Mouse (Mus musculus): Measurements from ENCODE around the gene Tex37.

Tex37 gene

GRCm38 (mm10) chr6:70880714-70881304, 37.9 kb downstream of the Tex37 start:
- peak; percentile 58 for DNase-seq (ENCODE audit: low read depth, low spot score)

- no peak for DNase-seq (ENCODE audit: low read depth, low spot score)
Observed at GRCm38 (mm10) chr6:70875017-70875416, 43.7 kb downstream of the Tex37 start.

- peak; percentile 17 for DNase-seq (ENCODE audit: low read depth, low spot score)
Observed at GRCm38 (mm10) chr6:70874035-70874775, 44.5 kb downstream of the Tex37 start.

- no peak for DNase-seq (ENCODE audit: low read depth, low spot score)
Observed at GRCm38 (mm10) chr6:70872570-70872969, 46.2 kb downstream of the Tex37 start.

GRCm38 (mm10) chr6:70872128-70872527, 46.6 kb downstream of the Tex37 start:
- peak; percentile 47 for DNase-seq (ENCODE audit: low read depth, low spot score)

- peak; percentile 65 for DNase-seq (ENCODE audit: low read depth, low spot score)
Observed at GRCm38 (mm10) chr6:70871511-70871980, 47.2 kb downstream of the Tex37 start.

- no peak for DNase-seq (ENCODE audit: low read depth, low spot score)
Observed at GRCm38 (mm10) chr6:70867297-70867696, 51.4 kb downstream of the Tex37 start.

GRCm38 (mm10) chr6:70866761-70867160, 52.0 kb downstream of the Tex37 start:
- no peak for DNase-seq (ENCODE audit: low read depth, low spot score)

- DNase-seq (ENCODE audit: low read depth, low spot score) = no peak
Observed at GRCm38 (mm10) chr6:70864285-70864684, 54.4 kb downstream of the Tex37 start.

Data from A20 (cell line).